Mouse (Mus musculus) heart, postnatal 14 days (tissue): ENCODE measurements around the gene Slc7a5. TPM values are rescaled to one million over a fixed set of nuclear protein-coding genes. Genes with fewer than 3 reads are reported as not detected.

Source experiments
- DNase-seq, 2 experiments: peaks; one replicate each; pipeline ENCODE4 v3.0.0; 2021 to 2022
- intact Hi-C: fragments of 180-260 bp; cut with DNase I; formaldehyde crosslinking; loops from one replicate; pipeline ENCODE4 v1.15.1; 2025
- total RNA-seq, 2 experiments: library from RNA; stranded (reverse); gene quantifications; 2 replicates each; pipeline ENCODE4 v1.2.3; 2021

Gene Slc7a5
- total RNA-seq, 2 experiments from 2014 or later = 6.7 to 7.0 TPM

GRCm38 (mm10) chr8:121938732-121939131 lies 31.2 kb upstream of the Slc7a5 start:
- intact Hi-C loops = no loop called here
- DNase-seq = no peak

- no peak for DNase-seq
- intact Hi-C loops = no loop called here
Observed at GRCm38 (mm10) chr8:121936391-121936790, 28.9 kb upstream of the Slc7a5 start.

- peak; percentile 31 to 54 for DNase-seq
- intact Hi-C loops = no loop called here
Observed at GRCm38 (mm10) chr8:121935341-121936294, 28.1 kb upstream of the Slc7a5 start.

- no peak for DNase-seq
- intact Hi-C loops = no loop called here
Observed at GRCm38 (mm10) chr8:121934923-121935322, 27.4 kb upstream of the Slc7a5 start.

- DNase-seq = peak; percentile 37 to 66
- intact Hi-C loops = no loop called here
Observed at GRCm38 (mm10) chr8:121934506-121934905, 27.0 kb upstream of the Slc7a5 start.

GRCm38 (mm10) chr8:121932668-121933520 lies 25.4 kb upstream of the Slc7a5 start:
- intact Hi-C loops = no loop called here
- no peak for DNase-seq

GRCm38 (mm10) chr8:121932026-121932667 lies 24.7 kb upstream of the Slc7a5 start:
- DNase-seq = no peak
- intact Hi-C loops = no loop called here

- intact Hi-C loops = no loop called here
- DNase-seq = no peak
Observed at GRCm38 (mm10) chr8:121931571-121931970, 24.1 kb upstream of the Slc7a5 start.

GRCm38 (mm10) chr8:121930047-121930446 lies 22.6 kb upstream of the Slc7a5 start:
- intact Hi-C loops = no loop called here

GRCm38 (mm10) chr8:121927316-121927715 lies 19.8 kb upstream of the Slc7a5 start:
- intact Hi-C loops = loop anchor here (10.0 kb wide), 1 partner anchor 203 kb away; the partner anchor contains the start of gene Jph3

More at GRCm38 (mm10) chr8:121930047-121930446, 22.6 kb upstream of the Slc7a5 start:
- no peak for DNase-seq

GRCm38 (mm10) chr8:121926266-121926665 lies 18.8 kb upstream of the Slc7a5 start:
- no peak for DNase-seq
- intact Hi-C loops = loop anchor here (10.0 kb wide), 1 partner anchor 201 kb away; the partner anchor contains the start of gene Jph3

More at GRCm38 (mm10) chr8:121927316-121927715, 19.8 kb upstream of the Slc7a5 start:
- peak; percentile 54 to 70 for DNase-seq

GRCm38 (mm10) chr8:121925624-121926023 lies 18.1 kb upstream of the Slc7a5 start:
- intact Hi-C loops = loop anchor here (1.0 to 10.0 kb wide), 3 partner anchors 51 to 201 kb away; partner anchors contain the start of gene Jph3
- DNase-seq = peak; percentile 82 to 86

- intact Hi-C loops = loop anchor here (1.0 to 10.0 kb wide), 3 partner anchors 50 to 200 kb away; partner anchors contain the start of gene Jph3
- no peak for DNase-seq
Observed at GRCm38 (mm10) chr8:121924681-121925080, 17.2 kb upstream of the Slc7a5 start.

- peak; percentile 57 to 72 for DNase-seq
- intact Hi-C loops = loop anchor here (10.0 kb wide), 1 partner anchor 197 kb away; the partner anchor contains the start of gene Jph3
Observed at GRCm38 (mm10) chr8:121922101-121922500, 14.6 kb upstream of the Slc7a5 start.

- no peak for DNase-seq
- intact Hi-C loops = loop anchor here (10.0 kb wide), 1 partner anchor 197 kb away; the partner anchor contains the start of gene Jph3
Observed at GRCm38 (mm10) chr8:121921582-121921981, 14.1 kb upstream of the Slc7a5 start.

- peak in 1 of 2 experiments; percentile 38 for DNase-seq
- intact Hi-C loops = loop anchor here (10.0 kb wide), 1 partner anchor 195 kb away; the partner anchor contains the start of gene Jph3
Observed at GRCm38 (mm10) chr8:121919731-121920130, 12.2 kb upstream of the Slc7a5 start.

- DNase-seq = no peak
- intact Hi-C loops = no loop called here
Observed at GRCm38 (mm10) chr8:121919158-121919557, 11.7 kb upstream of the Slc7a5 start.

- intact Hi-C loops = no loop called here
- DNase-seq = no peak
Observed at GRCm38 (mm10) chr8:121913378-121913777, 5.9 kb upstream of the Slc7a5 start.

- DNase-seq = no peak
- intact Hi-C loops = no loop called here
Observed at GRCm38 (mm10) chr8:121912831-121913230, 5.3 kb upstream of the Slc7a5 start.

- DNase-seq = no peak
- intact Hi-C loops = no loop called here
Observed at GRCm38 (mm10) chr8:121911987-121912386, 4.5 kb upstream of the Slc7a5 start.
